Mouse (Mus musculus) stomach, postnatal 0 days (tissue): Measurements from ENCODE around the gene Abi2. TPM values are rescaled to one million over a fixed set of nuclear protein-coding genes. Genes with fewer than 3 reads are reported as not detected.
A peak's percentile ranks its signal among the peaks of the same experiment; 100 is the strongest.
"Not testable (repeated sequence)": the region's sequence is repeated elsewhere in the genome, so short reads cannot be mapped to it uniquely, and the experiment has no call there.

Source experiments
- ATAC-seq: fragments of 200-750 bp; cut with Nextera tagmentation; 2 replicates; pipeline ENCODE4 v1.8.0; 2017; ENCODE audit not compliant: low FRiP score, low TSS enrichment
- DNase-seq: peaks from one replicate; pipeline ENCODE4 v3.0.0-alpha.2; 2016; ENCODE audit warnings: low spot score
- H3K27ac ChIP-seq: fragments of 300-500 bp; sonication (generic); replicated peaks from 2 replicates; pipeline ENCODE4 v1.5.1; 2014; ENCODE audit warnings: mild to moderate bottlenecking, control low read depth
- H3K27me3 ChIP-seq: fragments of 300-500 bp; sonication (generic); 2 replicates; pipeline ENCODE4 v1.6.1; 2014; ENCODE audit warnings: low read length; ENCODE audit not compliant: control insufficient read depth, insufficient read depth
- H3K36me3 ChIP-seq: fragments of 300-500 bp; sonication (generic); 2 replicates; pipeline ENCODE4 v1.6.1; 2014; ENCODE audit warnings: low read length, mixed read lengths; ENCODE audit not compliant: control insufficient read depth, insufficient read depth
- H3K4me1 ChIP-seq: fragments of 300-500 bp; sonication (generic); replicated peaks from 2 replicates; pipeline ENCODE4 v1.6.1; 2014; ENCODE audit warnings: antibody characterized with exemption; ENCODE audit not compliant: control insufficient read depth, insufficient read depth
- H3K4me2 ChIP-seq: fragments of 300-500 bp; sonication (generic); replicated peaks from 2 replicates; pipeline ENCODE4 v1.6.1; 2014; ENCODE audit warnings: low read depth, mild to moderate bottlenecking, control low read depth, moderate library complexity
- H3K4me3 ChIP-seq: fragments of 300-500 bp; sonication (generic); 2 replicates; pipeline ENCODE4 v1.5.1; 2014; ENCODE audit warnings: low read depth, low read length, control low read depth
- H3K9ac ChIP-seq: fragments of 300-500 bp; sonication (generic); 2 replicates; pipeline ENCODE4 v1.6.1; 2014; ENCODE audit warnings: mild to moderate bottlenecking, low read length, control low read depth, mixed read lengths
- H3K9me3 ChIP-seq: fragments of 300-500 bp; sonication (generic); 2 replicates; pipeline ENCODE4 v1.6.1; 2016; ENCODE audit warnings: low read length; ENCODE audit not compliant: control insufficient read depth
- CTCF ChIP-seq: IDR thresholded peaks from 2 replicates; pipeline ENCODE4 v1.5.1; 2016; ENCODE audit warnings: antibody characterized with exemption, low read depth, mild to moderate bottlenecking, moderate library complexity
- EP300 ChIP-seq: optimal IDR thresholded peaks from 2 replicates; pipeline ENCODE3; 2016; ENCODE audit warnings: antibody characterized with exemption
- WGBS: fragments of 180-500 bp; shearing (Covaris S2); extraction: QIAGEN DNeasy Blood & Tissue Kit; methylation state at CpG from one replicate; pipeline ENCODE4 v1.1.7; 2014; 5-methylcytosine and 5-hydroxymethylcytosine counted together
- polyA plus RNA-seq: library from polyadenylated mRNA; unstranded; fragments of >200 nt; fragmentation: Nextera tagmentation; extraction: Ambion mirVana; gene quantifications from 2 replicates; pipeline ENCODE4 v1.2.1, GENCODE M21; 2015

Gene Abi2
- polyA plus RNA-seq, 1 experiment from 2014 or later = 6.8 TPM

- Histone ChIP-seq H3K36me3 (no peaks in the 10 kb centered on the region), H3K4me3 (no peak overlapping the region), H3K4me2 (no peak overlapping the region), H3K27me3 (no peaks in the 10 kb centered on the region), H3K9ac (no peak overlapping the region), H3K4me1 (no peaks in the 10 kb centered on the region), H3K27ac (no peak overlapping the region), H3K9me3 (no peaks in the 10 kb centered on the region)
- TF ChIP-seq EP300 (no peak), CTCF (no peak)
- DNase-seq = no peak
- WGBS = 29% methylated on average over 1 of the region's 1 CpGs
- ATAC-seq = no peak
These were observed 23.1 kb downstream of the Abi2 start for GRCm38 (mm10) chr1:60432497-60432896.

DNA sequence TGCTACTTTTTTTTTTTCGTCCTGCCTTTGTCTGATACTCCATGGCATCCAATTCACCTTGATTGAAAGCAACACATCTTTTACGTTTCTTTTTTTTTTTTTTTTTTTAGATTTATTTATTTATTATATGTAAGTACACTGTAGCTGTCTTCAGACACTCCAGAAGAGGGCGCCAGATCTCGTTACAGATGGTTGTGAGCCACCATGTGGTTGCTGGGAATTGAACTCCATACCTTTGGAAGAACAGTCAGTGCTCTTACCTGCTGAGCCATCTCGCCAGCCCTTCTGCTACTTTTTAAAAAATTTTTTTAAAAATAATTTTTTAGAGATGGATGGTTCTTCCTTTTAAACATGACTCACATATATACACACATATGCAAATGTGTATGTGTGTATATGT lies 32.0 kb downstream of the Abi2 start:
- not testable (repeated sequence) for H3K9me3 ChIP-seq, H3K36me3 ChIP-seq, H3K4me1 ChIP-seq, H3K27ac ChIP-seq, H3K27me3 ChIP-seq, H3K9ac ChIP-seq, H3K4me3 ChIP-seq, H3K4me2 ChIP-seq, ATAC-seq, DNase-seq
- 85% methylated on average over 5 of the region's 5 CpGs for WGBS

DNA sequence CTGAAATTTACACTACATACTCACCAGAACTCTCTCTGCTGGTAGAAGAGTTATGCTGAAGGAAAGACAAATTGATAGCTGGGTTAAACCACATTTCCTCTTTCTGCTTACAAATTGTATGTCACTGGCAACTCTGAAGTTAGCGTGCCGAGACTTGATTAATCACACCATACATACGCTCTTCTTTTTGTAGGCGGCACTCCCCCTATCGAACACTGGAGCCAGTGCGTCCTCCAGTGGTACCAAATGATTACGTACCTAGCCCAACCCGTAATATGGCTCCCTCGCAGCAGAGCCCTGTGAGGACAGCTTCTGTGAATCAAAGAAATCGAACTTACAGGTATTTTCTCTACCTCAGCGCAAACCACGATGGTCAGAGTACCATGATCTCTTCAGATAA lies 37.6 kb downstream of the Abi2 start:
- Histone ChIP-seq H3K27ac (no peak overlapping the region), H3K4me1 (no peaks in the 10 kb centered on the region), H3K27me3 (no peaks in the 10 kb centered on the region), H3K4me3 (no peak overlapping the region), H3K9ac (no peak overlapping the region), H3K9me3 (no peaks in the 10 kb centered on the region), H3K36me3 (no peaks in the 10 kb centered on the region), H3K4me2 (no peak overlapping the region)
- DNase-seq (no peak), ATAC-seq (no peak)
- TF ChIP-seq CTCF = peak; percentile 58
- no peak for TF ChIP-seq EP300
- WGBS = 71% methylated on average over 12 of the region's 12 CpGs

DNA sequence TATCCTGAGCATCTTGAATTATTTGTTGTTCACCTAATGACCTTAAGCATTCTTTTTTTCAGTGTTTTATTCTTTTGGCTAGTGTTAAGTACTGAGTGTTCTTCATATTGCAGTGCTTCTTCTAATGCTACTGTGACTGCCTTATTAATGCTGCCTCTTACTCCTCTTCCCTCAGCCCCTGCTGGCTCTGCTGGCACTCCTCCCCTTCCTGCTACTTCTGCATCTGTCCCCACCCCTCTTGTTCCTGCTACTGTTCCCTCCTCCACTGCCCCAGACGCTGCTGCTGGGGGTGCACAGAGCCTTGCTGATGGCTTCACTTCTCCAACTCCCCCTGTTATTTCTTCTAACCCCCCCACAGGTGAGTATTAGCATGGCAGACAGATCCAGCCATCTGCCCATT lies 40.5 kb downstream of the Abi2 start:
- Histone ChIP-seq H3K27me3 (no peaks in the 10 kb centered on the region), H3K4me3 (no peak overlapping the region), H3K9ac (no peak overlapping the region), H3K9me3 (no peaks in the 10 kb centered on the region), H3K27ac (no peak overlapping the region), H3K4me1 (no peaks in the 10 kb centered on the region), H3K4me2 (no peak overlapping the region), H3K36me3 (no peaks in the 10 kb centered on the region)
- WGBS = 43% methylated on average over 1 of the region's 1 CpGs
- TF ChIP-seq EP300 (no peak), CTCF (no peak)
- DNase-seq (no peak), ATAC-seq (no peak)

- ATAC-seq = no peak
- H3K27ac ChIP-seq = no peak overlapping the region
- no peak for DNase-seq
These were observed 51.2 kb downstream of the Abi2 start for GRCm38 (mm10) chr1:60460623-60461022.

DNA sequence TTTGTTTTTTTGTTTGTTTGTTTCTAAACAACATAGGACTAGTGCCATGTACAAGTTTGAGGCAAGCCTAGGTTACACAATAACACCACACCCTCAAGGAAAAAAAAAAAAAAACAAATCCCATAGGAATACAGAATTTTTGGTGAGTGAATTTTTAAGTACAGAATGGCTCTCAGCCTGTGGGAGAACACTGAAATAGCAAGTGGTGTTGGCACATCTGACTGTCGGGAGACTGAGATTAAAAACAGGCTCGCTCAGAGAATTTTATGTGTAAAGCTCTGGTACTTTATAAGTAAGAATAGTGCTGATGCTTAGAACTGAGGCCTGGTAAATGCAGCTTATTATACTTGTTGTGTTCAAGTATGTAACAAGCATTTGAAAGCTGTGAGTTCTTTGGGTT lies 60.1 kb downstream of the Abi2 start:
- Histone ChIP-seq H3K4me2 (no peak overlapping the region), H3K9ac (no peak overlapping the region), H3K27me3 (no peaks in the 10 kb centered on the region), H3K27ac (no peak overlapping the region), H3K4me1 (no peaks in the 10 kb centered on the region), H3K36me3 (no peaks in the 10 kb centered on the region; the same call in 1 of the 2 replicates), H3K4me3 (no peak overlapping the region), H3K9me3 (no peaks in the 10 kb centered on the region)
- WGBS = 63% methylated on average over 2 of the region's 2 CpGs
- DNase-seq = no peak
- ATAC-seq = no peak
- TF ChIP-seq CTCF (no peak), EP300 (no peak)

More at GRCm38 (mm10) chr1:60460623-60461022, 51.2 kb downstream of the Abi2 start:
- no peaks in the 10 kb centered on the region for H3K4me1 ChIP-seq
- H3K9ac ChIP-seq = no peak overlapping the region
- TF ChIP-seq EP300 (no peak), CTCF (no peak)
- WGBS = 76% methylated on average over 1 of the region's 1 CpGs
- H3K27me3 ChIP-seq = no peaks in the 10 kb centered on the region
- no peak overlapping the region for H3K4me3 ChIP-seq
- H3K36me3 ChIP-seq = no peaks in the 10 kb centered on the region
- H3K9me3 ChIP-seq = no peaks in the 10 kb centered on the region
- H3K4me2 ChIP-seq = no peak overlapping the region
